Mouse (Mus musculus): Measurements from ENCODE around the gene Gm17018. TPM values are rescaled to one million over a fixed set of nuclear protein-coding genes. Genes with fewer than 3 reads are reported as not detected.
"Not testable (repeated sequence)": the region's sequence is repeated elsewhere in the genome, so short reads cannot be mapped to it uniquely, and the experiment has no call there.

Gm17018 gene
- total RNA-seq, 2 experiments from 2014 or later = 34.9 to 41.2 TPM

GRCm38 (mm10) chr19:45548196-45548595 lies 12.2 kb upstream of the Gm17018 start:
- intact Hi-C loops (cut with DNase I) = loop anchor here (10.0 kb wide), 1 partner anchor 83 kb away; no protein-coding TSS in a partner anchor
- not testable (repeated sequence) for DNase-seq

DNA sequence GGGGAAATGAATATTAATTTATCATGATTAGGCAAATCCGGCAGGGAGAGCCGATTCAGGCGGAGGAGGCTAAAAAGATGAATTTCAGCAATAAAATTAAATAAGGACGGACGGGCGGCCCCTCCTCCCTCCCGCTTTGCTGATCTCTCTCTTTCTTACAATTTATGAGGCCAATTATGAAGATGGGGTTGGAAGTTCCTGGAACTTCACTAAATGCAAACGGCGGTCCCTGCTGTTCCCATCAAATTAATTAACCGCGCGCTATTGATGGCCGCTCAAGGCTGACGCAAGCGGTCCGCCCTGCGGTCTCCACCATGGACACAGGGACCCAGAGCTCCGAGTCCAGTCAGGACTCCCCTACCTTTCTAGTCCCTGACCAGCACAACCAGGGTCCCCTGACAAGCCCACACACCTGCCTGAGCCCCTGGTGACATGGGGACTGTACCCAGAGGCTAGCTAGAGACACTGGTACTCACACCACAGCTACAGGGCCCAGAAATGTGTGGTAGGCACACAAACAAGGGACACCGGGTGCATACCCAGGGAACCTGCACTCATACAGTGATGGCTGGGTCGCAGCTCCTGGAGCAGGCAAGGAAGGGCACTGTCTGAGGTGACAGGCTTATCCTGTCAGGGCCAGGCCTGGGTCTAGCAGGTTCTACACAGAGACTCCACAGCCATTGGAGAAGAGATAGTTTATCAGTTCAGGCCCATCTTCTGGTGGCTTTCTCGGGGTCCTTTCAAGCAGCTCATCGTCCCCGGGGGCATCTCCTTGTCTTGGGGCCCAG lies 11.1 kb upstream of the Gm17018 start:
- DNase-seq = no peak
- intact Hi-C loops (cut with DNase I) = loop anchor here (10.0 kb wide), 1 partner anchor 85 kb away; no protein-coding TSS in a partner anchor

DNA sequence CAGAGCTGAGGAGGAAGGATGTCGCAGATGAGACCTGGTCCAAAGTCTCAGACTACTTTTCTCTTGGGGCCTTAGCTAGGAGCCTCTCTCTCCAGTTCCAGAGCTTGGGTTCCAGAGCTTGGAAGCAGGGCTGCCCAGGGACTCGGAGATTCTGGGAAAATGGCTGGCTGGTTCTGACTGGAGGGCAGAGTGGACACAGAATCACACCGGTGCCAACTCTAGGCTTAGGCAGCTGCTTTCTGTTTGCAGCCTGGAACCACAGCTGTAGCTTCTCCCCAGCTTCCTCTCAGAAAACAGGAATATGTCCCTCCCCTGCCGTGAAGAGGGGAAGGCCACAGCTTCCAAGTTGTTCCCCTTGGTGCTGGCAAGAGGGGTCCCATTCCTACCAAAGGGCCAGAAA lies 10.5 kb upstream of the Gm17018 start:
- no peak for DNase-seq
- intact Hi-C loops (cut with DNase I) = loop anchor here (10.0 kb wide), 1 partner anchor 85 kb away; no protein-coding TSS in a partner anchor

GRCm38 (mm10) chr19:45552187-45552586 lies 8.2 kb upstream of the Gm17018 start:
- intact Hi-C loops (cut with DNase I) = no loop called here
- DNase-seq = no peak

GRCm38 (mm10) chr19:45554136-45554535 lies 6.3 kb upstream of the Gm17018 start:
- DNase-seq = no peak
- intact Hi-C loops (cut with DNase I) = no loop called here

GRCm38 (mm10) chr19:45565925-45566715 lies 5.7 kb downstream of the Gm17018 start:
- intact Hi-C loops (cut with DNase I) = no loop called here
- peak; percentile 47 for DNase-seq

DNA sequence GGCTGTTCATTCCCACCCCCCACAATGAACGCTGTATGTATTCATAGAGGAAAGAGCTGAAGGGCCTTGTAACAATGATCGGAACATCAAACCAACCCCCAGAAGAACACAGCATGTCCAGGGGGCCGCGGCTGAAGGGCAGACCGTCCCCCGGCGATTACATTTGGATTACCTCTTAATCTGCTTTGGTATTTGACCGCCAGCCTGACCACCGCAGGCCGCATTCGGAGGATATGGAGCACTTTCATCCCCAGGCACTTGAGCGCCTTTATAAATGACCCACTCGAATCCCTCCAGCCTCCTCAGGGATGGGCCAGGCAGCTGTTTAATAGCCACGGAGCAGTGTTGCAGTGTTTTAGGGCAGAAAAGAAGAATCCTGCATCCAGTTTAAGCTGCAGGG lies 7.0 kb downstream of the Gm17018 start:
- DNase-seq = no peak
- intact Hi-C loops (cut with DNase I) = no loop called here

GRCm38 (mm10) chr19:45573033-45573432 lies 12.6 kb downstream of the Gm17018 start:
- DNase-seq = no peak
- intact Hi-C loops (cut with DNase I) = no loop called here

- intact Hi-C loops (cut with DNase I) = no loop called here
- DNase-seq = peak; percentile 82
These were observed 13.4 kb downstream of the Gm17018 start for GRCm38 (mm10) chr19:45573861-45574267.

DNA sequence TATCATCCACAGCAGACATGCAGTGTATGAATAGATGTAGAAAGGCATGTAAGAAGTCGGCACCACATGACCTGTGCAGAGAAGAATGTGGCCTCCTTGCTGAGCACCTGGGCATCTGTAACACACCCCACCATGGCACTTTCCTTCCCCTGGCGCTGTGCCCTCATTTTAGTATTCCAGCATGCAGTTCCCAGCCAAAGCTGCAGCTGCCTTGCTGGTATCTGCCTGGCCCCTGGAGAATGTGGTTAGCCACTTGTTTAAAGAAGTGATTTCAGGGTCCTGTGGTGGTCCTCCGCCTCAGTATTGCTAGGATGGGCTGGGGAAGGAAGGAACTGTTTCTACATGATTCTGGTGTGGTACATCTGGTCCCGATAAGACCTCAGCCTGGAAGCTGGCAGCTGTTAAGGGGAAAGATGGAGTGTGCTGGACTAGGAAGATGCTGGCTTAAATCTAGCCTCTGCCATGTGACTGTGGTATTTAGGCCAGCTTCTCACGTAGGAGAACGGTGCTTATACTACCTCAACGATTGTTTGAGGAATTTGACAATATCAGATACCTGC lies 14.0 kb downstream of the Gm17018 start:
- intact Hi-C loops (cut with DNase I) = no loop called here
- DNase-seq = no peak

DNA sequence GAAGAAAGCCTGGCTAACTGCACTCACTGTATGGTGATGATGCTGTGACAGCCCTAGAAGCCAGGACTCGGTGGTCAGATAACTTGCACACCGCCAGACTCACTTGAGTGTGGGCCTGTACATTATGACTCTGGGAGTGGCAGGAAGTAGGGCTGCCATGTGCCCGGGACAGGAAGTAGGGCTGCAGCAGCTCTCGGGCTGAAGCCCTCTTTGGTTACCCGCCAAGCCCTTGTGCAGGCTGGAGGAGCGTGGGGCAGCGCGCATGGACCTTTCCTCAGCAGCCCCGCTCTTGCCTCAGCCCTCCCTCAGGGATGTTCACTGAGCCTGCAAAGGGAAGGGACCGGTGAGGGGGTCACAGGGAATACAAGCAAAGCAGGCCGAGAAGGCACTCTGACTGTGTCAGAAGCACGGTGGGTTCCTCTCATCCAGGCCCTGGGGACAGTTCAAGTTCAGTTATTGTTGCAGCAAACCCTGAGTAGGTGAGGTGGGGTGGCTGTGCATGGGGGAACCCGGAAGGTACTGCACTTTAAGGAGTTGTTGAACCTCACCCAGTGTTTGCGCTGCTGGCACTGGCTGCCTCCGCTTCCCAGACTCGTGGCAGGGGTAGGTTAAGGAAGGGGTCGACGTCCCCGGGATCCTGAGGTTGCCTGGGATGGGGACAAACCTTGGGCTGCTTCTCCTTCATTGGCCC lies 14.7 kb downstream of the Gm17018 start:
- DNase-seq = no peak
- intact Hi-C loops (cut with DNase I) = loop anchor here (5.0 kb wide), 1 partner anchor 172 kb away; the partner anchor contains the start of gene Npm3

DNA sequence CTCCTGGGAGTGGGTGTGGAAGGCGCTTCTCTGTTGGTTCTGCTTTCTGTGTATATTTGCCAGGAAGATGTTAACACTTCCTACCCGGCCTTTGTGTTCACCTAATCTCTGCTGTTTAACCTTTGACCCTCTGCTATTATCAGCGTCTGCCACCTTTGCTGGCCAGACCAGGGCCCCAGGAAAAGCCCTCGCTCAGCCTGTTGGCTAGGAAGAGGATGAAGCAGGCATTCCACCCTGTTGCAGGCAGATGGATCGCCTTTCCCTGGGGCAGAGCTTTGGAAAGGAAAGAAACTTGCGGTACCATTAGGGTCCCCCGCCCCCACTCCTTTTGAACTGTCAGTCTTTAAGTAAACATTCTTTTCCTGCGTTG lies 15.2 kb downstream of the Gm17018 start:
- no peak for DNase-seq
- intact Hi-C loops (cut with DNase I) = loop anchor here (5.0 kb wide), 1 partner anchor 172 kb away; the partner anchor contains the start of gene Npm3

DNA sequence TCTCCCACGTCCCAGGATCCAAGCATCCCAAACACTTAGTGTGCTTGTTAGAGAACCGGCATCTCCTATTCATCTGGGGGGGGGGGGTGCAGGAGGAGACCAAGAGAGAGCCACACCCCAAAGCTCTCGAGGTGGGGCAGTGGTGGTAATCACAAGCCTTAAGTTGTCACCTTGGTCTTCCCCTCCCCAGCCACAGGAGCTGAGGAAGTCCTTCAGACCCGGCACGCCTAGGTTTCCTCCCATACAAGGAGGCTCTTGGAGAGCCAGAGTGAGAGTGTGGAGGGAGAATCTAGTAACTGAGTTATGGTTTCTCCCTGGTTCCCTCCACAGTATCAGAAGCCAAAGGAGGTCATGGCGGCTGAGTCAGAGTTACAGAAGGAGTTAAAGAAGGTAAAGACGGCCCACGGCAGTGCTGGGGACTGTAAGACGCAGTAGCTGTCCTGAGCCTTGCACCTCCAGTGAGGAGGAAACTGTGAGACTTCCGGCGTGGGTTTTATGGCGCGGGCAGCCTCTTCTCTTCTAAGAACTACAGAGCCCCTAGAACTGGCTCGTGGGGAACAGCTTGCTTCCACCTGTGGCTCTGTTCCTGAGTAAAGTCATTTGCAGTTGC lies 16.8 kb downstream of the Gm17018 start:
- no peak for DNase-seq
- intact Hi-C loops (cut with DNase I) = loop anchor here (5.0 kb wide), 1 partner anchor 170 kb away; the partner anchor contains the start of gene Npm3

- intact Hi-C loops (cut with DNase I) = loop anchor here (5.0 kb wide), 1 partner anchor 168 kb away; the partner anchor contains the start of gene Npm3
These were observed 18.6 kb downstream of the Gm17018 start for GRCm38 (mm10) chr19:45578976-45579375.

GRCm38 (mm10) chr19:45579416-45579815 lies 19.0 kb downstream of the Gm17018 start:
- intact Hi-C loops (cut with DNase I) = loop anchor here (5.0 kb wide), 1 partner anchor 168 kb away; the partner anchor contains the start of gene Npm3
- DNase-seq = no peak

More at GRCm38 (mm10) chr19:45578976-45579375, 18.6 kb downstream of the Gm17018 start:
- DNase-seq = peak; percentile 36

DNA sequence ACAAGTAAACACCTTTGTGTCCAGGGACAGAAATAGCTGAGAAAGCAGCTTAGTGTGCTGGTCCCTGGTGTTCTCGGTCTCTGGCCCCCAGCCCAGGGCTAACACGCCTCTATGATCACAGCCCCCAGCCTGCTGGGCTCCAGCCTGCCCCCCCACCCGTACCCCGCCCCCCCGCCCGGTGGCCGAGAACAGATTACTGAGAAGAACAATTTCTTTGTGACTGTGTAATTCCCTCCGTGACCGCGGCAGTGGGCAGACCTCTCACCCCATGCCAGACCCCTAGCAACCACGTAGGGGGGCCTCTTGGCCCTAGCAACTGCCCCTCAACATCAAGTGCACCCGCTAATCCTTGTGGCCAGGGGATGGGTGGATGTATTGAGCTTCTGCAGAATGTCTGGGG lies 19.8 kb downstream of the Gm17018 start:
- peak; percentile 47 for DNase-seq
- intact Hi-C loops (cut with DNase I) = no loop called here

- intact Hi-C loops (cut with DNase I) = no loop called here
- DNase-seq = peak; percentile 68
These were observed 20.8 kb downstream of the Gm17018 start for GRCm38 (mm10) chr19:45581257-45581656.

DNA sequence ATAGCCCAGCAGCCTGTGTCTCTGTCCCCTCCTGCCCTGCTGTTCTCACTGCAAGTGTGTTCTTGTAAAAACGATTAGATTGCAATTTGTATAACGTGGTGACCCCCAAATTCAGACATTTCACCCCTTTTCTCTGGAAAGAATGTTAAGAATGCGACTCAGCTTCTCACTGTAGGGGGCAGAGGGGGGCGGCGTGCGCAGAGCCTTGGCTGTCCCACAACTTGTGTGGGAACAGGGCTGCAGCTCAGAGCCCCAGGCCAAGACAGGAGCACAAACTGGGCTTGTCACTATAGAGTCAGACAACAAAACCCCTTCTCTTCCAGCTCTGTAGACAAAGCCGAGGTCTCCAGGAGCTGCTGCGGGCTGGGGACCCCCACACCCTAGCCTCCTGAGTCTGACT lies 21.7 kb downstream of the Gm17018 start:
- intact Hi-C loops (cut with DNase I) = no loop called here
- no peak for DNase-seq

- intact Hi-C loops (cut with DNase I) = no loop called here
- DNase-seq = no peak
These were observed 22.7 kb downstream of the Gm17018 start for GRCm38 (mm10) chr19:45583136-45583535.
